Mouse (Mus musculus) gastrocnemius, postnatal 25 days (tissue): ENCODE data around the gene Ptprf. TPM values are rescaled to one million over a fixed set of nuclear protein-coding genes. Genes with fewer than 3 reads are reported as not detected.

Experiments used
- DNase-seq: peaks from one replicate; pipeline ENCODE4 v3.0.0; 2022
- total RNA-seq, 2 experiments: library from RNA; stranded (reverse); gene quantifications; 1 replicate in 1 of 2; 2 replicates in 1 of 2; pipeline ENCODE4 v1.2.3; 2021

The Ptprf gene
- total RNA-seq, 2 experiments from 2014 or later, result 3.7 to 4.8 TPM

DNA sequence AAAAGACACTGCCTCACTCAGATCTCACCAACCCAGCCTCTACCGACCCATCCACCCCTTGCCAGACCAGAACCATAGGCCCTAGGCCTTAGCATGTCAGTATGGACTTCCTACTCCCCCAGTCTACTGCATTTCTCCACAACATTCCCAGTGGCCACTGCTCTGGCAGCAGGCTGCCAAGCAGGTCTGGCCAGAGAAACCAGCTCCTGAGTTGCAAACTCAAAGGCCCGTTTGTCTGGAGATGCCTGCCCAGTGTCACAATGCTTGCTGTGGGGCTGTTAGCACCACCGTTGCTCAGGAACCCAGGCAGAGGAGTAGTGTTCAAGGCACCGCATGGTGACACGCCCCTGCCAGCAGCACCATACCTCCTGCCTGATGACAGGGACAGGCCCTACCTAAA is 5.0 kb downstream of the Ptprf start:
- DNase-seq, result no peak

DNA sequence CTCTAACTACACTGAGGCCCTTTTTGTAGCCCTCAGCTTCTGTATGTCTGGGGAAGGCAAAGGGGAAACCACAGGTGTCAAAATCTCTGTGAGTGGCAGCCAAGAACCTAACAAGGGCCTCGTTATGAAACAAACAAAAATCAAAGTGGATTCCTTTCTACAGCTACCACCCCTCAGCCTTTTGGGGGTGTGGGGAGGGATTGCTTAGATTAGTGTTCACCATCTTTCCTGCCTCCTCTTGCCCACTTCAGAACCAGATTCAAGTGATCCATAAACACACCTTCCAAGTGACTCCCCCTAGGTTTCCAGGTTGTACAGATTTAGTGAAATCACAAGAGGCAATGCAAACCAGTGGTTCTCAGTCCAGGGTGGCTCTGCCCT is 9.0 kb downstream of the Ptprf start:
- no peak for DNase-seq

DNA sequence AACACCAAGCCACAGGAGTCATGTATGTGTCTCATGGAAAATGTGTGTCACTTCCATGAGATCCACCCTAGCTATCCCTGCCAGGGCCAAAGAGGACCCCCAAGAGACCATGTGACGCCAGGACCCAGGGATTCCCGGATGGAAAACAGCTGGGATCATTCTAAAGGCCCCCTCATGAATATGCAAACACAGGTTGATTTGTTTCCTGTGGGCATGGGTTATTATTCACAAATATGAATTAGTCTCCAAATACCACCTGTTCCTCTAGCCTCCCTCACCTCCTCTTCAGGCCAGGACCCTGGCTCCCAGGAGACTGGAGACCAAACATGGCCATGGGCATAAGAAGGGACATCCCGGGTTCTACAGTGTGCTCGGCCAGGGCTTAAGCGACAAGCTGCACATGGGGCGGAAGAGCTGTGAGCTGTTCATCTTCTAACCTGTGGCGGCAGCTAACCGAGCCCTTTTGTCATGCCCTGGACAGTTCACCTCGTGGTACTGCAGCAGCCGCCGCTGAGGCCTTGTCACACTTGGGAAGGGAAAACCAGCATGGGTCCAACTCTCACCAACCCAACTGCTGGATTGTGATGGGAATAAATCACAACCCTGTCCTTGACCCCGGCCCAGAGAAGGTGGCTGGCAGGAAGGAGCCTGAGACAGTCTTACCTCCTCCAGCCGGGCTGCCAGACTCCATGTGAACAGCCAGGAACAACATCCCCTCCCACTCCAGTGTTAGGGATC is 9.6 kb downstream of the Ptprf start:
- no peak for DNase-seq

DNA sequence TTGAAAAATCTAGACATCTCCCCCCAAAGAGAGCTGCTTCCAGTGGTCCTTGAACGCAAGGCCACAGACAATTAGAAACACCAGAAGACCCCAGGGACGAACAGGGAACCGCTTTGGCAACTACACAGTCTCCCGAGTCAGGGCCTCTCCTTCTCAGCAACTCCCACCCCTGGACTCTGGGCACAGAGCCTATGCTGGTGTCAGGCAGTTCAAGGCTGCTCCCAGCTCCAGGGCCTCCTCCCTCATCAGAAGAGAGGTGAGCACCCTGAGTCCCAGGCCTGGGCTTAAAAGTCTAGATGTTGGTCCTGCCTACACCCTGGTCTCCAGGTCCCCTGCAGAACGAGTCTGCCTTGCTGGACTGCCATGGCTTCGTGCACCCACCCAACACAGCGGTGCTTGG is 10.7 kb downstream of the Ptprf start:
- DNase-seq, result no peak

DNA sequence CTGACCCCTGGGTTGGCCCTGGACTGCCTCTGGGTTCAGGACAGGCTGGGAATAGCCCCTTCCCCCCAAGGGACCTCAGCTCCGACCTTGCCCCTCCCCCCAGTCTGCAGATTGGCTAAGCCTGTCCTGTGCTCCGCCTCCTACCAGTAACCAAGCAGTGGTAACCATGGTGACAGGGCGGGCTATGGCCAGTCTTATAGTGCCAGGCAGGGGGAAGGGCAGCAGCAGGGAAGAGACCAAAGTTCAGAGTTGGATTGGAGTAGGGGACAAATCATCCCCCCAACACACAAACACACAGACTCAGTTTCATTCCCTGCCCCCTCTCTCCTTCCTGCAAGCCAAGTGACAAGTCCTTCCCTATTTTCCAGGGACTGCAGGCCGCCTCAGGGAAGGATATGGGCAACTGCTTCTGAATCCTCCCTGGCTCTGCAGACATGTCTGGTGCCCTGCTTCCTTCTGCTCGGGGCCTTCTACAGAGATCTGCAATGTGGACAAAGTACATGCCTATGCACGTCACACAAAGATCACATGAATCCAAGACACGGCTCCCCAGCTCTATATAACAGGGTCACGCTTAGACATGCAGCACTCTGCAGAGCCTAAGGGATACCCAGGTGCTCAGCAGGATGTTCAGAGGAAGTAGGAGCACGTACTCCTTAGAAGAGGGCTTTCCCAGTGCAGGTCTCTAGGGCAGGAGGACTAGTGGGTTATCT is 14.5 kb downstream of the Ptprf start:
- DNase-seq, result no peak

DNA sequence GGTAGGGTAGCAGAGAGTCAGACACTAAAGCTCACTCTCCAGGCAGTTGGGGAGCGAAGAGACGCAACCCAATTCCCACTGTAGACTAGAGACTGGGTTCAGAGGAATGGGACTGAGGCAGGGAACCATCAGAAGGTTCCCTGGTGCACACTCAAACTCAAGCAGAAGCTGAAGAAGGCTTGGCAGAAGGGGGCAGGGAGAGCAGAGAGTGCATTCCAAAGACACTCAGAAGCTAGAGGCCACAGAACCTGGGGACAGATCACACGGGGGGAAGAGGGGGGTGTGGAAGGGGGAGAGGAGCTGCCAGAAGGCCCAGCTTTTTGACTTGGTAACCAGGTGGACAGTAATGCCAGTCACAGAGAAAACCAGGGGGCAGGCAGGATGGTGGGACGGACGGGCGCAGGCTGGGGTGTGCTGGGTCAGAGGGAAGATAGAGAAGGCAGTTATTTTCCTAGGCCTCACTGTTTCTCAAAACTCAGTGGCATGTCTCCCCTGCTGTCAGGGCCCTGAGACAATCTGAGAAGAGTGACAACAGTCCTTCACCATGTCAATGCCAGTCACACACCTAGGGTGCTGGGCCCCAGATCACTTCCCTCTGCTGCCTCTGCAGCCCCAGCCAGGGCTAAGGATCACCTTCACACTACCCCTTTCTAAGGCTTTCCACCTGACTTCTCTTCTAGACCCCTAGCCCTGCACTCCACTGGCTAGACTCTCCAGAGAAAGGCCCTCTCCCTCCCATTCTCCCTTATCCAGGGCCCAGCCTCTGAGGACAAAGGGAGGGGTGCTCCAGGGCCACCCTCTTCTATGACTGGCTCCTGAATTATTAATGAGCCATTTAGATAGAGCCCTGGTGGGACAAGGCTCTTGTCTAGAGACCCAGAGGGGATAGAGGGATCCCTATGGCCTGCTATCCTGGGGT is 15.3 kb downstream of the Ptprf start:
- no peak for DNase-seq

DNA sequence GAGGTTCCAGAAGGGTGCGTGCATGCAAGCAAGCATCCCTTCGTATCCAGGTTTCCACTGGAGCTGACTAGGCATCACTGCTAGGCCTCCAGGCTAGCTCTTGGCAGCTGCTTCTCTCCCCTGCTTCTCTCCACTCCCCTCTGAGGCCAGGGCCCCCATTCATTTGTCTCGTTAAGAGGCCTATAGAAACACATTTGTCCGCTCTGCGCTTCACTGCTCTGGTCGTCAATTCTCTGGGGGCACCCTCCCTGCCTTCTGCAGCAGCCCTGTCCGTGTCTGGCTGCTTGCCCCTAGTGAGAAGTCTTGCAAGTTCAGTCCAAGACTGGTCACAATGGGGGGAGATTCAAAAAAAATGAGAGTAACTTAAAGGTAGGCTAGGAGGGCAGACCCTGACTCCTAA is 16.7 kb downstream of the Ptprf start:
- no peak for DNase-seq

DNA sequence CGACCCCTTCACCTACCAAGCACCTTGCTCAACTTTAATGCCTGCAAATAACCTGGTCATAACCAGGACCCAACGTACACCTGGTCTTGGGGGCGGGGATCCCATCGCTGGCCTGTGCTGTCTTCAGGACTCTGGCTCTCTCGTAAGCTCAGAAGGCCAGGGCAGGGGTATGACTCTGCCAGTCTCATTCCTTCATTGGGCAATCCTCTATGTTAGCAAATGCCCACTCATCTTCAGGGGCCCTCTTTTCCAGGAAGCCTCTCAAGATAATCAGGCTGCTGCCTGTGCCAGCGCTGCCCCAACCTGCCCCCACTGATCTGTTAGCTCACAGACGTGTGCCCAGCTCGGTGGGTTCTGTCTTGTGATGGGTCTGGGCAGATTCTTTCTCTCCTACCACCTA is 17.2 kb downstream of the Ptprf start:
- DNase-seq, result no peak

DNA sequence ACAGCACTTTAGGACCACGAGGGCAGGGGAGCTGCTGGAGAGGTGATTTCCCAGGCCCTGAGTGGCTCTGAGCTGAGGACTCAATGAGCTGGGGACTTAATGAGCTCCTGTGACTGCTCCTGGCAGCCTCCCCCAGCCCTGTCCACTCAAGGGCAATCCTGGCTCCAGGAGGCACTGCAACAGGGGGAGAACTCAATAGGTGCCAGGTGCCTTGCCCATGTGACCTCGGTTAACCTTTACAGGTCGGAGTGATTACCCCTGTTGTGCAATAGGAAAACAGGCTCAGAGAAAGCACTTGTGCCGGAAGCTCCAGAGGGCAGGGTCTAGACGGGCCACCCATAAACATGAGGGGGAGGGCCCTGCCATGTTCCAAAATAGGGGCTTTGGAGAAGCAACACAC is 17.7 kb downstream of the Ptprf start:
- DNase-seq, result no peak

DNA sequence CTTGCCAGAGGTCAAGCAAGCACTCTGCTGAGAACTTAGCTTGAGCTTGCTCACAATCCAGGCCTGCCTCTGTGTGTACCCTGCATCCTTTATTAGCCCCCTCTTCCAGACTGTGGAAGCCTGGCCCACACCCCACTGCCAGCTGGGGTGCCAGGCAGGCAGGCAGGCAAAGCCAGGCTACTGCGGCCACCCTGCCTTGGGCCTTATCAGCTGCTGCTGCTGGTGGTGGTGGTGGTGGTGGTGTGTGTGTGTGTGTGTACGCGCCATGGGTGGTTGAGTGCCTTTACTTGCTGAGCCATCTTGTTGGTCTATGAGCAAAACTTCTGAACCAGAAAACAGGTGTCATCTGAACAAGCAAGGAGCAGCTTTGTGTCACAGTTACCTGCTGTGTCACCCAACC is 18.3 kb downstream of the Ptprf start:
- no peak for DNase-seq

DNA sequence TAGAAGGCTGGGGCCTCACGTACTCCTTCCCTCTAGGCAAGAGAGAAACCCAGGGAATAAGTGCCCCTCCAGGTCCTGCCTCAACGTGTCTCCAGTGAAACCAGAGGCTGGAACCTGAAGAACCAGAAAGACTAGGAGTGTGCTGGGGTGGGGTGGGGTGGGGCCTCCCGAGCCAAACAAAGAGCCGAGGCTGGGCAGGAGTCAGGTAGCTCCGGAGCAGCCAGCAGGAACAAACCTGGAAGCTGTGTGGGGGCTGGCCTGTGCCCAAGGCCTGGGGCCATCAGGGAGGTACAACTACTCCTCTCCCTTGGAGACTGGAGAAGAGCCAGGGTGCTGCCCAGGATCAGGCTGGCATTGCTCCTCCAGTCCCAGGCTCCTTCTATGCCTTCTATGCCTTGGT is 18.9 kb downstream of the Ptprf start:
- peak; percentile 43 for DNase-seq

DNA sequence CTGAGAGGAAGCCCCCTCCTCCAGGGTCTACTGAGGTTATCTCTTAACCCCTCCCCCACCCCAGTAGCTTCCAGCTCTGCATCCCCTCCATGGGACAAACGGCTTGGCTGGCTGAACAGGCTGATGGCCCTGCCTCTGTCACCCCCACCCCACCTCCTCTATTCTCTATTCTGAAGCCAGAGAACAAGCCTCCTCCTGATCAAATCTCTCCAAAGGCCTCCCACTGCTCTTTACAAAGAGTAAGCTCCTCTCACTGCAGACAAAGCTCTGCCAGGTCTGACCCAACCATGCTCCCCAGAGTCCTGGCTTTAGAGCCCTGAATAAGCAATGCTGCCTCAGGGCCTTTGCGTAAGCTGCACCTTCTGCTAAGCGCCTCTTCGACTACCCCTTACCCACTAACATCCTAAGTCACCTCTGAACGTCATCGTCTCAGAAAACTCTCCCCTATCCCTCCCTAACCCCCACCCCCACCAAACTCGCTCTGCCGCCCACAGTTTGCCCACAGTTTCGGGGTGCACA is 19.6 kb downstream of the Ptprf start:
- DNase-seq, result no peak

DNA sequence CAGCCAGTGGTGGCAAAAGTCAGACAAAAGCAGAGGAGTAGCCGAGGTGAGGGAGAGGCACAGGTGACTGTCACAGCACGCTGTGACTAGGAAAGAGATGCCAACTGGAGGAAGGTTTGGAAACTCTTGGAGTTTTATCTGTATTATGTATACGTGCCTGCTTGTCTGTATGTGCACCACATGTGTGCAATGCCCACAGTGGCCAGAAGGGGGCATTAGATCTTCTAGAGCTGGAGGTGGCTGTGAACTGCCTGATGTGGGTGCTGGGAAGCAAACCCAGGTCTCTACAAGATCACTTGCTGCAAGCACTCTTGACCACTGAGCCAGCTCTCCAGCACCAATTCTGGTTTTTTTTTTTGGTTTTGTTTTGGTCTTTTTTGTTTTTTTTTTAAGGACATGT is 20.5 kb downstream of the Ptprf start:
- no peak for DNase-seq

DNA sequence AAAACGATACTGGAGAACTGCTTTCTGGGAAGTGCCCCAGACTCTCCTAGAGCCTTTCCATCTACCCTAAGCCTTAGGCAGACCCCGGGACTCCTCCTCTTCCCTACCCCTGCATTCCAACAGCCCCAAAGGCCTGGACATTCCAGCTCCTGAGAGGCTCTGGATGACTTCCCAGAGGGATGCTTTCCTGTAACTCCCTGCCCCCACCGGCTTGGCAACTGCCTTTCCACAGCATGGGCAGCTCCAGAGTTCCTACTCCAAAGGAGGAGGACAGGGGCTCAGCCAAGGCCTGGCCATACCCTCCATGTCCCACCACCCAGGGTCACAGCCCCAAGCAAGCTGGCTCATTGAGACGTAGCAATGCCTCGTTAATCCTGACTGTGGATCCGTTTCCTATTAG is 21.2 kb downstream of the Ptprf start:
- peak; percentile 51 for DNase-seq

DNA sequence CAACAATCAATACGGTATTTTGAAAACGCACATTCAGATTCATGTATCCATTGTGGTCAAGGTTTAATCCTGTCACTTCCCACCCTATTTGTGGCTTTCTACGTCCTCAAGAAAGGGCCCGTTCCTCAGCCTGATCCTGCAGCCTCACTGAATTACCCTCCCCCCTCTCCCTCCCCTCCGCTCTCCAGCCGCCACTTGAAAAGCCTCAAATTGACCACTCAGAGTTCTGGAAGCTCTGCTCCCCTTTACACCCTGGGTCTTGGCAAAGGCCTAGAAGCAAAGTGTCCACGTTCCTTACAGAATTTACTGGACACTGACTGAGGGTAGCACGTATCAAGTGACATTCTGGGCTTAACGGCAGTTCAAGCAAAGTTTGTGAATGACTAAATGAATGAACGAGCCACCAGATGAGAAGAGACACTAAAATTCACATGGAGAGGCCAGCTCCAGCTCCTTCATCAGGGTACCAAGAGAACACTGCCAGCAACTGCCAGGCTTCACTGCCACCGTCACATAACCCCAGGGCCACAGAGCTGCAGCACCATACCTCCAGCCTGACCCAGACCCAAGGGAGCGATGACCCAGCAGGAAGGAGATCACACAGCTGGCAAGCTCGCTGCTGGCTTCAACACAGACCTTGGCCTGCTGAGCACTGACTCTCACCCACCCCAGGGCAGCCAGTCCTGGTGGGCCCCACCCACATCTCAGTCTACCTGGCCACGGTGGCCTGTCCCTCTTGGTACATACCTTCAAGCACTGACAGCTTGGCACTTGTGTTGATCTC is 22.6 kb downstream of the Ptprf start:
- no peak for DNase-seq

DNA sequence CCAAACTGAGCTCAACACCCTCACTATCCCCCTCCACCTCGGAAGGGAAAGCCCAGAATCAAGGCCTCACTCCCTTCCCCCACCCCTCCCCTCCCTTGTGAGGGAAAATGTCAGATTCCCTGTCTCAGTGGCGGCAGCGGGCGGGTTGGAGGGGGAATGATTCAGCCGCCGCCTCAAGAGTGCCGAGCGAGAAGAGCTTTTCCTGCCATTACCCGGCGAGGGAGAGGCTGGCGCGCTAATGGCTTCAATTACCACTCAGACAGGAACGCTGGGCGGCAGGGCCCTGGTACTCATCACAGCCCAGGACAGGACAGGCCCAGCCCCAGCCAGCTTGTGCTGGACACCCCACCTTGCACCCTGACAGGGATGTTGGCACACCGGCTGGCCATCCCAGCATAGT is 25.6 kb downstream of the Ptprf start:
- DNase-seq, result no peak

DNA sequence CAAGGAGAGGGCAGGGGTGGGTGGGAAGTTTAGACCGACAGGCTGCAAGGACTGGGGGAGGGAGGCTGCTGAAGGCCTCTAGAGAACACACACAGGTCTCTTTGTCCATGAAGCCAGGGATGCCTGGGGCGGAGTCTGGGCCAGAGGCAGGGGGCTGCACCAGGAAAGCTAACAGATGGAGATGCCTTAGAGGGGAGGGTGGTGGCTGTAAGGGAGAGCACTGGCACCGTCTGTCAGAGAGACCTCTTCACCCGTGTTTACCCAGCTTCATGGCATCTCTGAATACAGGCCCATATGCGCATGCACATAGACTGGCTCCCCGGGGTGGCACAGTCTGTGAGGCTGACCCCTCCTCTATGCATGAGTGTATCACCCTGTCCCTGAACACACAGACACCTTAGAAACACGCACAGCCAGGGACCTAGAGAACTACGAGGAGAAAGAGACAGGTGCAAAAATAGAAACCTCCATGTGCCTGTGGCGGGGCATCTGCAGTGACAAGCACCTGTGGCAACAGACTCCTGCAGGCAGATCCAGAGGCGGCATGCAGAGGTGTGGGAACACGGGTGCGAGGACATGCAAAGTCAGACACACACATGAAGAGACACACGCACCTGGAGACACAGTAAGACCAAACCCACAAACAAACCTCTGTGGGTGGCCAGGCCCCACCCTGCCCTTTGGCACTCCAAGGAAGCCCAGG is 29.3 kb downstream of the Ptprf start:
- DNase-seq, result no peak

DNA sequence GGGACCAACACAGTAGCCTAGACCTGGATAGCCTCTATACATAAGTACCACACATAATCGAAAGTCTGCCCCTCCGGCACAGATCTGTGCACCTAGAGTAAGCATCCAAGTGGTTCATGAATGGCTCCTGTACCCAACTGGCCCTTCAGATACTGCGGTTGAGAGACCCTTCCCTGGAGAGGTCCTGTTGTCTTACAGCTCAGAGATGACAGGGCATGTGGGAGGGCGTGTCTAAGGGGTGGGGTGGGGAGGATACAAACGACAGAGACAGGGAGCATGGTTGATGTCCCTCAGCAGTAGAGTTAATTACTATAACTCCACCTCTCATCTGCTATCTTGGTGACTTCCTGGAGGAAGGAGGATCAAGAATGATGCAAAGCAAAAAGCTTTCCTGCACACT is 29.9 kb downstream of the Ptprf start:
- no peak for DNase-seq

DNA sequence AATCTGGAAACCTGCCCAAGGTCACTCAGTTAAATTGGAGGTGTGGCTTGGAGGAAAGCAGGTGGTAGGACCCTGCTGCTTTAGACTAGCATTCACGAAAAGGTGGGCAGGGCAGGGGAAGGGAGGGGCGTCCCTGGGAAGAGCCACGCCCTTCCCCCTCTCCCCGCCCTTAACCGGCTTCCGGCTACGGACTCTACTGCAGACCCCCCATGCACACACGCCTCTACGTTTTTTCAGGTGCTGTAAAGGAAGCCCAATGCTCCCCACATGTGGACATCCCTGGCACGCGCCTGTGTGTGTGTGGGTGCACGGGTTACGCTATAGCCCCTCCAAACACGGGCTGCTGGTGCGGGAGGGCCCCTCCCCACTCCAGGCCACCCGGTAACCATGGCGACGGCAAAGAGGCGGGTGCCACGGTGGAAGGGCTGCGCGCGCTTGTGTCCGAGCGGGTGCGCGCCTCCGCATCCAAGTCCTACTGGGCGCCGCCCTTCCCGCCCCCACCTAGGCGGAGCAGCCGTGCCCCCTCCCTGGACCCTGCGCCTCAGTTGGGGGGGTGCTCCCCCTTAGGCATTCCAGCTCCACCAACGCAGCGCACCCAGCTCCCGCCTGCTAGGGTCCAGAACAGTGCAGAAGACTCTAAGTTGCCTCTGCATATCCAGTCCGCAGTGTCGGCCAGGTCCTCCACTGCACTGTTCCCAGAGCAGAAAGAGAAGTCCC is 30.5 kb downstream of the Ptprf start:
- peak; percentile 51 for DNase-seq

DNA sequence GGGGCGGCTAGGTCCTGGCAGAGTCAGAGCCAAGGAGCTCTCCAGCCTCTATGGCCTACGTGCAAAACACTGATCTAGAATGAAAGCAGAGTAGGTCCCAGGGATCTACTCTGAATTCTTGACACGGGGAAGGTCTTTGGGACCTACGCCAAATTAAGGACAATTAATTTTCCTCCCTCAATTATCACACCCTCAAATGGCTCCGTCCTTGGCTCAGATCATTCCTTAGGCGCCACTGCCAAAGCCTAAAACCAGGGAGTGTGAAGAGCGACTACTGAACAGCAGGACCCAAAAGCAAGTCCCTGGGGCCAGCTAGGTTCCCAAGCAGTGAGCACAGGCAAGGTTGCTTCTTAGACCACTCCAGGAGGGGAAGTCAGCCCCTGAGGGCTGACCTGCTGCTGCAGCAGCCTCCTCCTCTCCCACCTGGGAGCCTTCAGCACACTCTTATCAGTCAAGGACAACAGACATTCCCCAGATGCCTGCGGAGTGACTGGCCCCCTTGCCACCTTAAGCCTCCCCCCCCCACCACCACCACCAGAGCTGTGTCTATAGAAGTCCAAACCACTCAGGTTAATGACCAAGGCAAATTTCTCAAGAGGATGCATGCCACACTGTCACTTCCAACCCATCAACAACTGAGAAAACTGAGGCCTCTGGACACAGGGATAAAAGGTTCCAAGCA is 31.3 kb downstream of the Ptprf start:
- DNase-seq, result no peak
